Mouse (Mus musculus): Measurements from ENCODE around the gene Clhc1.
A peak's percentile ranks its signal among the peaks of the same experiment; 100 is the strongest.

Gene Clhc1

DNA sequence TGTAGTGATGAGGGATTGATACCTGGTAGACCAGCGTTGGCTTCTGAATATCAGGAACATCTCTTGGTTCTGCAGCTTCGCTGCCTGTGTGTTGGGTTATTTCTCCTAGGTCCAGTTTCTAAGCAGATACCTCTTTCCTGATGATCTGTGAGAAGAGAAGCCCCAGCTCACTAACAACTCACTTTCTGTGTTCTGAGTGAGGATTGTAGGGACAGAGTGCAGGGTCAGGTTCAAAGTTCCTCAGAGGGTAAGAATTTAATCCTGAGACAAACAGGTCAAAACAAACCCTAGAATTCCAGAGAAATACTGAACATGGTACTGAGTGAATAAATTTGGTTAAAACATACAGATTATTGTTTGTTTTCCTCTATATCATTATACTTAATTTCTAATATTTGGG is 15.7 kb downstream of the Clhc1 start:
- no peak for DNase-seq

DNA sequence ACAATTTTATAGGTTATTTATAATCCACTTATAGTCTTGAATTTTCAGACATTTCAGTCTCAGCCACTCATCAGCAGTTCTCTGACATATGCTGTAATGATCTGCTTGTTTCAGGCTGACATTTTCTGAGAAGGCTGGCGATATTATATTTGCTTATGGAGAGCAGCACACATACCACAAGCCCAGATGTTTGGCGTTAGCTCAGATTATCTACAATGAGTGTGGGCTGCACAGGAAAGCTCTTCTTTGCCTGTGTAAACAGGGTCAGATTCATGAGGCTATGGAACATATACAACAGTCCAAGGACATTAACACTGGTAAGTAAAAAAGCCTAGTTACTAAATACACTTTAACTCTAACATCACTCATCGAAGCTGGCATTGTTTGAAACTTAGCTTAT is 23.8 kb downstream of the Clhc1 start:
- no peak for DNase-seq

DNA sequence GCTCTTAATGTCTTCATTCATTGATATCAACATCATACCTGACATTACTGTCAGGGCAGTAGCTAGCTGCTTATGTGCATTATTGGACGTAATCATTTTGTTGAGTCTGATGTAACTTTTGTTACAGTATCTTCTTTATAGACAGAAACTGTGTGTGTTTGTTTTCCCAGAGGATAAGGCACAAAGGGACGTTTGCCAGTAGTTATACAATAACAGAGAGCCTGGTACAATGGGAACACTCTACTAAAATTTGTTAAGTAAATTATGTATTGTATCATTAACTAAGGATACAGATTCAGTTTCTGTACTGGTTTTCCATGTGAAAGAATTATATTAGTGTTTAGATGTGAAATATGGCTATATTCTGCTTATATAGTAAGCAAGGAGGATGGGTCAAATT is 24.9 kb downstream of the Clhc1 start:
- DNase-seq: no peak

DNA sequence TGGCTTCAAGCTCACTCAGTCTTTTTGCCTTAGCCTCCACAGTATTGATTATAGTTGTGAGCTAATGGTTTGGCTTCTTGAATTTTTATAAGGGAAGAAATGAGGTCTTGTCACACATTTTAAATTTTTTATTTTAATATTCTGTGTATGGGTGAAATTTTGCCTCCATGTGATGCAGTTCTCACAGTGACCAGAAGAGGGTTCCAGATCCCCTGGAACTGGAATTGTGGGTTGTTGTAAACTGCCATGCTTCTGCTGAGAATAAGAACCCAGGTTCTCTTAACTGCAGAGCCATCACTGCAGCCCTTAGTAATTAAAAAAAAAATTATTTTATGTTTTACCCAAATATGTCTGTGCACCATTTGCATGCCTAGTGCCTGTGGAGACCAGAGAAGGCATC is 31.9 kb downstream of the Clhc1 start:
- no peak for DNase-seq

DNA sequence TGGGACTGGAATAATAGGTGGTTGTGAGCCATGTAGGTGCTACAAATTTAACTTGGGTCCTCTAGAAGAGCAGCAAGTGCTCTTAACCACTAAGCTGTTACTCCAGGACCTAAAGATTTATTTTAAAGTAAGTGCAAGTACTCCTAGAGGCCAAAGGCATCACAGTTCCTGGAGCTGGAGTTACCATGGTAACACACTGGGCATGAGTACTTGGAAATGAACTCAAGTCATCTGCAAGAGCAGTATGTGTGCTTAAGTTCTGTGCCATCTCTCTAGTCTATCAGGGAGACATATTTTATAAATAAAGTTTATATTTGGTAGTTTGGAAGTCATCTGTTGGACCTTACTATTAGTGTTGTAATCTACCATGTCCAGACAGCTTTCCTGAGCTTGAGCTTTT is 47.5 kb downstream of the Clhc1 start:
- DNase-seq: no peak

DNA sequence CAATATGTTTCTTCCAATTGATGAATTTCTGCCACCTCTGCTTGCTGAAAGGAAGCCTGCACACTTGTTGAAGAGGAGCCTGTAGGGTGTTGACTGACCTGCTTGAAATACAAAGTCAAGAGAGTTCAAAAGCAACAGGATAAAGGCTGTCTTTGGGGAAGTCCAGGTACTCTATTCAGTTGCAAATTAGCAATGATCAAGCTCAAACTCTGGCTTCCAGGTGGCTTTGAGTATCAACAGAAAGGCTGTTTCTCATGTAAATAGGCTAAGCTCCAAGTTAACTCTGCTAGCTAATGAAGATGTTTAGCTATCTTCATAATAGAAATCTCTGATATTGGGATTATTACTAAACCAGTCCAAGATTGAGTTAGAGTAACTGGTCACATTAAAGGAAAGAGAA is 49.4 kb downstream of the Clhc1 start:
- no peak for DNase-seq

DNA sequence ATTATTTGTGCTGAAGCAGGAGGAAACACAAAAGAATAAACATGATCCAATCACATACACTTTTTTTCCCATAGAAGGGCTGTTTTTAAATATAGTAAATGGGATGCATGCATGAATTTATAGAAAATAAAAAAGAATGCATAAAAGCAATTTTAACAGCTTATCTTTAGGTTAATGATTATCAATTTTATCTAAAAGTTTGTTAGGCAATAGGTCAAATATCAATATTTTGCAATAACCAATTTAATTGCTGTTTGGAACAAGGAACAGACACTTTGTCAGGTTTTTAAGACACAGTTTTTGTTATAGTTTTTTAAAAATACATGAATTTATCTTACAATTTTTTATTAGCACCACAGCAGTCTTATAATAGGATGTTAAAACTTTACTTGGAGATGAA is 51.2 kb downstream of the Clhc1 start:
- DNase-seq: no peak

DNA sequence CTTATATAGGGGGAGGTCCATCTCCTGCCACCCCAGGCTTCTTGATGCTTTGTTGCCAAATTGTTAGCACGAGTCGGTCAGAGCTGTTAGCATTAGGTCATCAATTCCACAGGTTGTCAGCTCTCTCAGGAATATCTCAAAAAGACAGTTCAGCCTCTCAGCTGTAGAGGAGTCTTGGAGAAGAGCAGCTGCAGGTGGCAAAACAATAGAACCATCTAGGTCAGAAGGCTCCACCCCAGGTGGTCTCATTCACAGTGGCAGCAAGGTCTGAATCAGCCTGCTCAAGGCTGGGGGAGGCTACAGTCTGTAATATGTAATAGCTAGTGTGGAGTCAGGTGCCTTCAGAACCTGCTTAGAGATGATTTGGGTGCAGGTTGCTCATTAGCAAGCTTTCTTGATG is 55.8 kb downstream of the Clhc1 start:
- DNase-seq: no peak

DNA sequence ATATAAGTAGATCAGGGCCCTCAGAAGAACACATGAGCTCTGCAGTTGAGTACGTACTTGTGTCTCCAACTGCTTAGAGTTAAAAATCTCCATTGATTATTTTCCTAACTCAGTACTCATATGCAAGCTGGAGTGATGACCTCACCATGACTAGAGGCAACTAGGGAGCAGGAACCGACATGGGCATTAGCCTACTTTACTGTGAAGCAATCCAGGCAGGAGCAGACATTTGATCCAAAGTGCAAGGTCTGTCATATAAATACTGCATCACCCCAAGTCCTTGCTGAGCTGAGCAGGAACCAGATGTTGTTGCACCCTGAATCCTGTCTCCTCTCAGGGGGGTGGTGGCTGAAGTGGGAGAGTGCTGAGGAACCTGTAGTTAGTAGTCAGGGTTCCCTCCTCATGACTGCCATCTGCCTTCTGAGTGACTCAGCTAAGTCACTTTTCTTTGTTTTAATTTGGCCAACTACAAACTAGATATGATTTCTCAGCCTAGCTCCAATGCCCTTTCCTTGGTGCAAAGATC is 59.8 kb downstream of the Clhc1 start:
- DNase-seq: no peak

DNA sequence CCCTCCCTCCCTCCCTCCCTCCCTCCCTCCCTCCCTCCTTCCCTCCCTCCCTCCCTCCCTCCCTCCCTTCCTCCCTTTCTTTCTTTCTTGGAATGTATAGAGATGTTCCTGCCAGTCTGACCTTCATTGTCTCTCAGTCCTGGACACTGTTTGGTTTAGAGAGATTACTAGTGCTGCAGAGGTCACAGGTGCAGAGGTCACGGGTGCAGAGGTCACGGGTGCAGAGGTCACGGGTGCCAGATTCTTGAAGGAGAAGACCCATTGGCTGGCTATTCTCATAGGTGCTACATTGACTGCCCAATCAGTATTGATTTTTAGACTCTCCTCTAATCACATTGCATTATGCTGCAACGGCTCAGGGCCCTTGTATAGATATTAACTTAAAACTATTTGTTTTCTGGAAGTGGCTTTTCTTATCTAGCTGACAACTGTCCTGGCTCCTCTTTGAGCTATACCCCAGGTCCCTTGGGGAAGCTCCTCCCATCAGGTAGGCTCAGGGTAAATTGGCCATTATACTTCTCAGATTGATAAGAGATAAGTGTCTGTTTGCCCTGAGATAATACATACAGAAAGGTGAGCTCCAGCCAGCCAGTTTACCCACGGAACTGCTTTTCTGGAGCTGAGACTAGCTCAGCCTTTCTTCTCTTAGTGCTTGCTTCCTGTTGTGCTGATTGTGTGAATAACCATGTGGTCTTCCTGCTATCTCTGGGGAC is 62.2 kb downstream of the Clhc1 start:
- DNase-seq: no peak

DNA sequence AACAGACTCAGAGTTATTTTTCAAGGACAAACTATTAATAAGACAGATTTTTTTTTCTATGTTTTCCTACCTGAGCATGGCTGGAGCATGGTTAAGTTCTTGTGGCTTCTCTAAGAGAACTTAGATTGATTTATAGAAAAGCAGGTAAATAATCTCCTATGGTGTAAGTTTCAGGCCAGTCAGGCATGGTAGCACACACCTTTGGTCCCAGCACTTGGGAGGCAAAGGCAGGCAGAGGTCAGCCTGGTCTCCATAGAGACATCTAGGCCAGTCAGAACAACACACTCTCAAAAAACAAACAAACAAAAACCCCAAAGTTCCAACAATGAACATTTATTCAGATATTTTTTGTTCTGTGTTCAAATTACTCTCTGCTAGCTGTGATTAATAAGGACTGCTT is 64.3 kb downstream of the Clhc1 start:
- DNase-seq: peak; percentile 14

DNA sequence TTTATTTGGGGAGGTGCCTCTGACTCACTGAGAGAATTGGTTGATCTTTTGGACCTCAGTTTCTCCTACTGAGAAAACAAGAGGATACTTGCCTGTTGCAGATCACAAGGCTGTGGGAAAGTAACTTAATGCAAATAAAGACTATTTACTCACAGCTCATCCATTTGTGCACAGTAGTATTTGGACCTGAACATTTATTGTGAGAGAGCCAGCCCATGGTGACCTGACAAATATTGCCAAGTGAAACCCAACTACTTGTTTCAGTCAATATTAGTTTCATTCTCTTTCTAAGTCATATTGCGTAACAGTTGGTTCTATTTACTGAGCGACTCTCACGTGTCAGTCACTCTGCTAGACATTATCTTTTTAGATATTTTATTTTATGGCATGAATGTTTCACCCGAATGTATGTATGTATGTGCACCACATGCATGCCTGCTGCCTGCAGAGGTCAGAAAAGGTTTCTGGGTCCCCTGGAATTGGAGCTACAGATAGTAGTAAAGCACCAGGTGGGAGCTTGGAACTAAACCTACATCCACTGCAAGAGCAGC is 65.5 kb downstream of the Clhc1 start:
- DNase-seq: no peak

DNA sequence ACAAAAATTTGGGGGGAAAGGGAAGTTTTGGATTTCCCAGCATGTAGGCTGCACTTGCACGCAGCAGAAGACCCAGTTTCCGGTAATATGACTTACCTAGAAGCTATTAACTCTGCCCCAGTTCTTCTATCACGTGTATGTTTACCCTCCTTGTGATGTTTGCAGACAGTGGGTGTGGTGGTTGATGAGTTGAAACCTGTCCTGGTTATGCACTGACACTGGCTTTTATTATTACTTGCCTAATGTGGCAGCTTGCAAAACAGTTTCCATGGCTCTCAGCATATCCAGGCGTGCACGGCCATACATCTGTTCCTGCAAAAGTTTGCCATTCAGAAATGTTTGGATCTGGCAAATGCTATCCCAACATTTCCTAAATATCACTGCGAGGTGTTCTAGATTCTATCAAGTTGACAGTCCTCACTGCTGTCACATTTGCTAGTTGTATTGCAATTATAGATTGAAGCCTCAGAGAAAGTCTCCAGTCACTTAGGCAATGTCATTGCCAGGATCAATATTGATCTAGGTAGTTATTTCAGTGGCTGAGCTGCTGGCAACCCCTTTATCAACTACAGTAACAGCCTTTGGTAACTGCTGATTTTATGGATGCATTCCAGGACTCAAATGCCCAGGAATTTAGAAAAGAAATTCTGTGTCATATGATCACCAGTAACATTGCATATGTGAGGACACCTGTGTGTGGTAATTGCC is 66.6 kb downstream of the Clhc1 start:
- no peak for DNase-seq

DNA sequence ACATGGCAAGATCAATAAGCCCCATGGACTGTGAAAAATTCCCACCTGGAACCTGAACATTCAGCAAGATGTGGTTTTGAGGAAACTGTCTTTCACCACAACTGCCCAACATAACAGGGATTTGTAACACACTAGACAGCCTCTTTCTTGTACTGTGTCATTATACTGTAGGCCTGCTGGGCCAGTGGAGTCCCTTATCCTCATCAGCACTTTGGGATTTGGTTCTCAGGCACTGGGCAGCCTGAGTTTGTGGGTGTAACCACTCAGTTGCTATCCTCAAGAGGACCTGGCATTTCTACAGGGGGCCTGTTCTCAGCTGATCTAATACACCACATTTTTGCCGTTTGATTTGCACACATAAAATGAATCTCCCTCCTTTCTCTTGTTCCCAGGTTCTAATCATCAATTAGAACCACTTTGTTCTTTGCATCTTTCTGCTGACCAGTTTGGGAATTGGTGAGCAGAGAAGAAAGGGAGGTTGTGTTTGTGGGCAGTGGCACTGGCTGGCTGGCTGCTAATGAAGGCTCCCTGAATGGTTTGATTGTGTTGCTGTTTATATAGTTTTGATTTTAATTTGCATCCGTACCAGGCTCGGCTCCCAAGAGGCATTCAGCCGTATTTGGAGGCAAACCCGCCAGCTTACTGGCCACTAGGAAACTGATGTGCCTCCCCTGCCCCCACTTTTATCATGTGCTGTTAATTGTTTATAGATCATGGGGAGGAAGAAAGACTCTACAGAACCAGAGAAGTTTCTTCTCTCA is 74.5 kb downstream of the Clhc1 start:
- no peak for DNase-seq

DNA sequence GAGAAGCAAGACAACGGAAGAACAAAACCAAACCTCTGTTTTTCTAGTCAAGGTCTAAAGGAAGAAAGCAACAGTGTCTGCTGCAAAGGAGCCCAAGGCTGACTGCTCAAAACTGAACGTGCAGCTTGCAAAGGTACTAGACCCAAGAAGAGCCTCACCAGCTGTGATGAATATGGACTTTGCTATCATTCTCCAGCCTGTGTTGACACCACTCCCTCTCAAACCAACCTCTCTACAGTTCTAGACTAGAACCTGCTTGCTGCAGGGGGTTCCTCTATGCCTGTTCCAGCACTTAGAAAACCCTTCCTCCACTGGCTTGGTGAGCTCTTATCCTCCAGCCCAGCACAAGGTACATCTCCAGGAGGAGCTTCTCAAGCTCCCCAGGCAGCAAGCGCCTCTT is 75.6 kb downstream of the Clhc1 start:
- no peak for DNase-seq

DNA sequence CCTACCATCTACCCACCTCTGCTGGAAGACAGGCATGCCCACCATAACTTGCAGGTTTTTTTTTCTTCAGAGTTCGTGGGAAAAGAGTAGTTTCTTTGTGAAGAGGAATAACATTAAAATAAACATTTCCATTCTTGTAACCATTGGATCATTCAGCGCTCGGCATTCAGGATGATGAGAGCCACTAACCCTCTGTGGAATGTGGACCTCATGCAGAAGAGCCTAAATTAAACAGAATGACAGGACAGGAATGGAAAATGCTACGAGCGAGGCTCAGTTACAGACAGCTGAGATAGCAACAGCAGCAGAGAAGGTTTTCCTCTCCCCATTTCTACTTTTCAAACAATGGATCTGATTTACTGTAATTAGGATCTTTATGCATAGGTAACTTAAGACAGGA is 78.8 kb downstream of the Clhc1 start:
- DNase-seq: no peak

DNA sequence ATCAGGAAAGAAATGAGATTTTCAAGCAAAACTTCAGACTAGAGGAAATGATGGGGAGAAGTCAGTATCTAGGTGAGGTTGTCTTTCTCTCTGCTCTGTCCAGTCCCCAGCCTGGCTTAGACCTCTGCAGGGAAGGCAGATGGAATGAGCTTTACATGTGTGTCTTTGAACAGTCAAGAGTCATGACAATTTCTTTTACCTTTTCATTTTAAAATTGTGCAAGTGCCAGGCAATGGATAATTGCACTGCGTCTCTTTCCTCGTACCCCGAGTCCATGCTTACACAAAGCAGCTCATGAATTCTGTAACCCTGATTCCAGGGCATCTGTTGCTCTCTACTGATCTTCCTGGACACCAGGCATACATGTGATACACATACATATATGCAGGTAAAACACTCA is 80.0 kb downstream of the Clhc1 start:
- no peak for DNase-seq
